Mouse (Mus musculus) cortical plate, adult 2 months (tissue): ENCODE measurements around the gene Tmtc1. TPM values are rescaled to one million over a fixed set of nuclear protein-coding genes. Genes with fewer than 3 reads are reported as not detected.

Experiments used
- H3K27ac ChIP-seq: fragments of 200-500 bp; 2 replicates; pipeline ENCODE4 v1.5.1; 2012; ENCODE audit warnings: low read length, control low read depth, inconsistent platforms; ENCODE audit not compliant: insufficient read depth
- H3K4me1 ChIP-seq: fragments of 200-500 bp; 2 replicates; pipeline ENCODE4 v1.6.1; 2011; ENCODE audit warnings: low read length; ENCODE audit not compliant: control insufficient read depth, insufficient read depth
- H3K4me3 ChIP-seq: fragments of 200-500 bp; 2 replicates; pipeline ENCODE4 v1.5.1; 2011; ENCODE audit warnings: mild to moderate bottlenecking, low read length, control low read depth; ENCODE audit not compliant: insufficient read depth
- CTCF ChIP-seq: fragments of 200-500 bp; IDR thresholded peaks from 2 replicates; pipeline ENCODE4 v1.5.1; 2011; ENCODE audit warnings: mild to moderate bottlenecking, control low read depth, low read length; ENCODE audit not compliant: insufficient read depth; ENCODE audit errors: extremely low read depth
- POLR2A ChIP-seq: fragments of 200-500 bp; IDR thresholded peaks from 2 replicates; pipeline ENCODE4 v1.6.1; 2011; ENCODE audit warnings: mild to moderate bottlenecking, low read length, control low read depth; ENCODE audit not compliant: insufficient read depth; ENCODE audit errors: extremely low read depth
- polyA plus RNA-seq: library from polyadenylated mRNA; depleted of rRNA; stranded (reverse); fragments of >200 nt; gene quantifications from 2 replicates; pipeline ENCODE4 v1.2.3, GENCODE M21; 2012; rRNA removed

Tmtc1 gene
- 30.4 and 35.2 TPM in 2 replicates for polyA plus RNA-seq

DNA sequence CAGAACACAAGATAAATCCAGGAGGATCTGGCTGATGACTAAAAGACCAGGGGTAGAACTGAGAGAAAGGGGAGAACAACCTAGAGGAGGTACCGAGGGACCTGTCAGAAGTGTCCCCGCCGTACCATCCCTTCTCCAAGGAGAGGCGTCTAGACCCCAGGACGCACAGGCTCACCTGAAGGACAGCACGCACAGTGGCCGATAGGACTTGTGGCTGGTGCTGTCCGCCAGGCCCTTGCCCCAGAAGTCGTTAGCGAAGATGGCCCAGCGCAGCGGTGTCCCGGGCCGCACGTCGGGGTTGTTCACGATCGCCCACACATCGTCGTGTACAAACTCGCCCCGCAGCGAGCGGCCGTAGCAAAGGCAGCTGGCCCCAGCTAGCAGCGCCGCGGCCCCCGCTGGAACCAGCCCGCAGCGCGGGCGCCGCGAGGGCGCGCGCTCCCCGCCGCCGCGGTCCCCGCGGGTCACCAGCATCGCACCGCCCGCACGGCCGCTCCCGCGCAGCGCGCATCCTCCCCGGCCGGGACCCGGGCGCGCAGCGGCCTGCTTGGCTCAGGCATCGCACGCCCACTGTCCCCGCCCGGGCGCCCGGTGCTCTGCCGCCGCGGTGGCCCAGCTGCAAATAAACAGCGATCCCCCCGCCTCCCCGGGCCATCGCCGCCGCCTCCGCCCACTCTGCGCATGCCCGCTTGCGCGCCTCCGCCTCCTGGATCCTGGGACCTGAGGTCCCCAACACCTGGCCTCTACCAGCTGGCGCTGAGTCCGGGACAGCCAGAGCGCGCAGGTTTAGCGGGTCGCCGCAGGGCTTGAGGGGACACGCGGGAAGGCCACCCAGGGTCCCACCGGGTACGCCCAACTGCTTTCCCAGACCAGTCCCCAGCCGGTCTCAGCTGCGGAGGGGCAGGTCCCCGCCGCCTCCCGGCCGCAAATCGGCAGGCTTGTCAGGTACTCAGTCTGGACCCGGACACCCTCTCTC lies at the start of gene Tmtc1:
Tmtc1 (minus strand) TSS at position 664 of the 976 bp plus-strand sequence.
- Histone ChIP-seq H3K4me3 (peak within 1 kb of the TSS; percentile 99), H3K27ac (peak within 1 kb of the TSS; percentile 94), H3K4me1 (peaks cover 4% of the 10 kb centered on the region; the same call in 1 of the 2 replicates)
- TF ChIP-seq CTCF, result no peak
- TF ChIP-seq POLR2A, result 0 out of 2 replicates have a peak, but pooled peaks have one; percentile 29

DNA sequence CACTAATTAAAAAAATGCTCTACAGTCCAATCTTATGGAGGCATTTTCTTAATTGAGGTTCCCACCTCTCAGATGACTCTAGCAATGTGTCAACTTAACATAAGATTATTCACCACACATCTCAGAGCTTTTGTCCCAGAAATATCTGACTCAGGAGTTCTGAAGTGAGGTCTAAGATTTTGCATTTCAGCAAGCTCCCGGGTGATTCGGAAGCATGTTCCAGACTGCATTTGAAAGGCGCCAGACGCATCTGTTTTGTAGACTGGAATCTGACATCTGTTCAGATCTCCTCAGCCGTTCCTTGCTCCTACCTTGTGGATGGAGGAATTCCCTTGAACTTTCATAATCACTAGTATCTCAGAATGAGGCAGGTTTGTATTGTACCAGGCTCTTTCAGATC lies 47.7 kb upstream of the Tmtc1 start:
- H3K4me3 ChIP-seq, result no peak overlapping the region
- no peak for TF ChIP-seq POLR2A
- TF ChIP-seq CTCF, result no peak
- H3K27ac ChIP-seq, result no peak overlapping the region
- no peaks in the 10 kb centered on the region for H3K4me1 ChIP-seq

DNA sequence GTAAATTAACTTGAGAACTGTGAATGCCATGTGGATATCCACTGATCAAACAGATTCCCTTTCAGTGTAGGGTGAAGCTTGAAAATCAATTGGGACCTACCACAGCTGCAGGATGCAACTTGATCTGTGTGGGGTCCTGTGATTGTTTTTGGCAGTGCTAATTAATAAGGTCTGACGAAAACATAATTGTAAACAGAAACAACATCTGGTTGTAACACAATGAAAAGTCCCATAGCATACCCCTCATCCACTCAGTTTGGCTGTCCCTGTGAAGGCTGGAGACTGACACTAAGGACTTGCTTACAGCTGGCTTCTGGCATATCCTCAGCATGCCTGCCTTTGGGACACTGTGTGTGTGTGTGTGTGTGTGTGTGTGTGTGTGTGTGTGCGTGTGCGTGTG lies 42.6 kb upstream of the Tmtc1 start:
- no peak overlapping the region for H3K4me3 ChIP-seq
- H3K4me1 ChIP-seq, result no peaks in the 10 kb centered on the region
- TF ChIP-seq POLR2A, result no peak
- no peak for TF ChIP-seq CTCF
- H3K27ac ChIP-seq, result no peak overlapping the region

DNA sequence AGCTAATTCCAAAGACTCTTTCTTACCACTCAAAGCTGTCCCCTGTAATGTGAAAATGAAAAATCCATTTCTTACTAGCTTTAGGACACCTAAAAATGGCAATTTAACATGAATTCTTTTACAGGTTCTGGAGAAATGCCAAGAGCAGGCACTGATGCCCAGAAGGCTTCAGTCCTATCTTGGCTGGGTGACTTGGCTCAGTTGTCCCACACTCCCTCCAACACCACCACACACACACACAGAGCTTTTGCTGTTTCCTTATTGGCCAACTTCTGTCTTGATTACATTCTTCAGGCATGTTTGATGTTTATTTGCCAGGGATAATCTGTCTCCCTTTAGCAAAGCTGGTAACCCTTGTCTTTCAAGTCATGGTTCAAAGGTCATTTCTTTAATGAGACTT lies 37.7 kb upstream of the Tmtc1 start:
- Histone ChIP-seq H3K27ac (no peak overlapping the region), H3K4me1 (no peaks in the 10 kb centered on the region), H3K4me3 (no peak overlapping the region)
- TF ChIP-seq POLR2A (no peak), CTCF (no peak)

DNA sequence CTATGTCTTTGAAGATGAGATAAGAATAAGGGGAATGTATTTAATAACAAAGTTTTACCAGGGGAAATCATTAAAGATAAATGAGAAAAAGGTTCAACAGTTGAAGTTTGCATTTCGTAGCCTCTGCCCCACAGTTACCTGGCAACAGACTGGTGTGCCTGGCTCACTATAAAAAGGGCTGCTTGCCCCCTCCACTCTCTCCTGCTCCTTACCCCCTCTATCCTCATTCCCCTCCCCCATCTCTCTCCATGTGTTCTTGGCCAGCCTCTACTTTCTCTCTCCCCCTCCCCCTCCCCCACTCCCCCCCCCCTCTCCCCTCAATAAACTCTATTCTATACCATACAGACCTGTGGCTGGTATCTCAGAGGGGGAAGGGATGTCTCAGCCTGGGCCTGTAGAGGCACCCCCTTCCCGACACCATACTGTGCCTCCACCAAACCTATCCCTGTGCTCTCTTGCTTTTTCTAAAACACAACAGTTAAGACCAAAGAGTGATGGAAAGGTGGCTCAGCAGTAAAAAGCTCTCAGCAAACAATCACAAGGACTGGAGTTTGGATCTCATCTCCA lies 35.6 kb upstream of the Tmtc1 start:
- Histone ChIP-seq H3K4me1 (no peaks in the 10 kb centered on the region), H3K27ac (no peak overlapping the region), H3K4me3 (no peak overlapping the region)
- TF ChIP-seq CTCF (no peak), POLR2A (no peak)

DNA sequence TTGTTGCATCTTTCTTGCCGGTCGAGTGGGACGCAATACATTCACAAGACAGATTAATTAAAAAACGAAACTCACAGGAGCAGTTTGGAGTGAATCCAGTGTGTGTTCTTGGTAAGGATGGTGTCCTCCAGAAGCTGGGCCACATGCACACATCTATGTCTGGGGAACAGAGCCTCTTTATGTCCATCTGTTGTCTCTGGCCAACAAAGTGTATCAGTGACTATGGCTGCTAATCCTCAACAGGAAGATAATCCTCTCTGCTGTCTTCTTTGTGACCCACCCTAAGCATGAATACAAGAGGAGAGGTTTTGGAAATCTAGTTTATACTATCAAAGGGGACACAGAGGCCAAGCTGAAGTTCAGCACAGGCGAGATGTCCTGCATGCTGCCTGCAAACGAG lies 34.2 kb upstream of the Tmtc1 start:
- no peaks in the 10 kb centered on the region for H3K4me1 ChIP-seq
- H3K27ac ChIP-seq, result no peak overlapping the region
- TF ChIP-seq CTCF (no peak), POLR2A (no peak)
- H3K4me3 ChIP-seq, result no peak overlapping the region

DNA sequence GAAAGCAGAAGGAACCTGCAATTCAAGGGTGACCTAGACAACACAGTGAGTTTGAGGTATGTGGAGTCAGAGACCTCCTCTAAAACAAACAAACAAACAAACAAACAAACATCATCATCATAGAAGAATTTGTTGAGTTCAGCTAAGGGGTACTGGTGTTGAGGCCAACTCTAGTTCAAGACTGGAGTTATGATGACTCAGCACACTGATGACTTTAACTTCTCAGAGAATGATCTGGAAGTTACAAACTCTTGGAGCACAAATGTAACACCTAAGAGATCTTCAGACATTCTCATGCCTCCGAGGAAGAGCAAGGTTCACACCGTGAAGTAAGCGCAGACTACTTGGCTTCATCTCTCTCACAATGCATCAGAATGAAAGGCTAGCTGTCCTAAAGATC lies 28.1 kb upstream of the Tmtc1 start:
- no peak overlapping the region for H3K4me3 ChIP-seq
- TF ChIP-seq POLR2A (no peak), CTCF (no peak)
- no peak overlapping the region for H3K27ac ChIP-seq

DNA sequence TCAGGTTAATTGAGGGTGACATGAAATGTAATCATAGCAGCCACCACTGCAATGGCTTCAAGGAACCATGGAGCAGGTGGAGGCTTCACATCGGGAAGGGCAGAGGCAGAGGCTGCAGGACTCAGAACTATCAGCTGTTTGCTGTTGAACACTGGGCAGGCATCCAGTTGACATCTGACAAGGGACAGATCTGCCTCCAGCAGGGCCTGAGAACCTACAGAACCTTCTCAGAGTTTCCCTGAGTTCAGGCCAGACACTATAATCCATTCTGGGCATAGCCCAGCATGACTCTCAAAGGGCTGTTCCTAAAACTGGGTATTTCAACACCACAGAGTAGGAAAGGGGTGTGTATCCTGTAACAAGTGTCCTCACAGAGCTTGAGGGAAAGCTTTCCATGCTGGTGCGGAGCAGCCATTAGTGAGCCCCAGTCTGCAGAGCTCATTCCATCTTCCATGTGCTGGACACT lies 23.8 kb upstream of the Tmtc1 start:
- no peaks in the 10 kb centered on the region for H3K4me1 ChIP-seq
- no peak overlapping the region for H3K4me3 ChIP-seq
- TF ChIP-seq CTCF, result no peak
- no peak for TF ChIP-seq POLR2A
- H3K27ac ChIP-seq, result no peak overlapping the region

More for the DNA sequence above, 28.1 kb upstream of the Tmtc1 start:
- H3K4me1 ChIP-seq, result no peaks in the 10 kb centered on the region

DNA sequence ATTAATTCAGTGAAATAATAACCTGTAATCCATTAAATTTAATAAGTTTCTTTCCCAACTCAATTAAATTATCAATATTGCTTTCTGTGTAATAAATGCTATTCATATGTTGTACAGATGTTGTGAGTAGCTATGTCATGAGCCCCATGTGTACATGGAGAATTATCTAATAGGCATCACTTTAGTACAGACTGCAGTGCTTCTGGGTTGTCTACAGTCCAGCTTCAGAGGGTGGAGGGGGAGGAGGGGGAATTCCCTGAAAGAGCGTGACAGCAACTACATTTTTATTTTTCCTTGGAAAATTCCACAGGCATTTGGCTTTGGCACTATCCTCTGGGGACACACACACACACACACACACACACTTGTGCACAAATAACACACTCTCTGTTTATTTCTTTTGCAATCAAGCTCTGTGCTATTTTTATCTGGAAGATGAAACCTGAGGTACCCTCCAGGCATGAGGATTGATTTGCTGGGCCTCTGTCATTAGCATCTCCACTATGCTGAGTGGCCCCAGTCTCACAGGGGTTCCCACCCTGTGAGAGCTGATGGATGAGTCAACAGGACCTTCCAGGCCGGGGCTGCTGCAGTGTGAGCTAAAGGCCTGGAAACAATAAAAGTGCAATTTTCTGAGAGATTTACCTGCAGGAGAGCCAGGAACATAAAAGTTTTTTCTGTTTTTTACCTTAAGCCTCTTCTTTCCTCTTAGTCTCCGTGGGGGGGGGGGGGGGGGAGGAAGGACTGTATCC lies 23.2 kb upstream of the Tmtc1 start:
- Histone ChIP-seq H3K4me1 (no peaks in the 10 kb centered on the region), H3K27ac (no peak overlapping the region), H3K4me3 (no peak overlapping the region)
- TF ChIP-seq CTCF (no peak), POLR2A (no peak)

DNA sequence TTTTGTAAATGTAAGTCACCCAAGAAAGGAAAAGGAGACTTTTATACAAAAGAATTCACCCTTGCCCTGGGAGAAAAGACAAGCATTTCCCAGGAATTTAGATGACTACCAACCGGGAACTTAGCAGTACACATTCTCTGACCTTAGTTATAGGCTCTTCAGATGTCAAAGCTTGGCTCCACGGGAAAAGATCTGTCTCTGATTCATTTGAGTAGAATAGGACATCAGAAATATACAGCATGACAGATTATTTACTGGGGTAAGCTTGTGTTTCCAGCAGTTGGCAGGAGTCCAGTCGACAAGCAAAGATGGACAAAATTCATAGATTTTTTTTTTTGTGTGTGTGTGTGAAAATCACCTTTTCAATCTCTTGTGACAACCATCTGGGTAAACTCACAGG lies 15.4 kb upstream of the Tmtc1 start:
- no peak for TF ChIP-seq CTCF
- TF ChIP-seq POLR2A, result no peak
- Histone ChIP-seq H3K27ac (no peak overlapping the region), H3K4me1 (no peaks in the 10 kb centered on the region), H3K4me3 (no peak overlapping the region)

DNA sequence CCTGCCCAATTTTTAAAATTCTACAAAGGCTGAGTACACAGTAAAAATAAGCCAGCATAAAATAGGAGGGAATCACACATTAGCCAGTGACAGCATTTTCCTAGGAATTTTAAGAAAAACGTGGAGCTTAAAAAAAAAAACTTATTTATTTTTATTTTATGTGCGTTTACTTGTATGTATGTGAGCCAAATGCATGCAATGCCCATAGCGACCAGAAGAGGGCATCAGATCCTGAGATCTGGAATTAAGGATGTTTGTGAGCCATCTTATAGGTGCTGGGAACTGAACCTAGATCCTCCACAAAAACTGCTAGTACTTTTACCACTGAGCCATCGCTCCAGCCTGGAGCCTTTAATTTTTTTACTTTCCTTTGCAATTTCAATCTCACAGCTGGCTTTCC lies 11.3 kb upstream of the Tmtc1 start:
- TF ChIP-seq CTCF (no peak), POLR2A (no peak)
- Histone ChIP-seq H3K27ac (no peak overlapping the region), H3K4me3 (no peak overlapping the region), H3K4me1 (no peaks in the 10 kb centered on the region)
